Mouse (Mus musculus): ENCODE data around the gene Chic1.

GRCm38 (mm10) chrX:103414167-103414566 is 57.9 kb downstream of the Chic1 start, which contains the start of gene Tsx:
- TF ChIP-seq CTCF (IDR thresholded peaks at IDR 0.05; ENCODE audit: extremely low read depth, insufficient read length, insufficient replicate concordance, low read depth, low read length) (no peak), POLR2A (IDR thresholded peaks at IDR 0.05; ENCODE audit: low read depth, low read length) (no peak)

Data from small intestine, adult 2 months (tissue).